Mouse (Mus musculus) midbrain, embryonic 15.5 days (tissue): ENCODE measurements at regions not wholly inside any gene's neighbourhood (a gene's known extent, or its start where the extent isn't known, plus 50 kb on each side); places are given as distances from the start of the nearest gene placed in this dataset.
A peak's percentile ranks its signal among the peaks of the same experiment; 100 is the strongest.

Source experiments
- ATAC-seq: fragments of 200-750 bp; cut with Nextera tagmentation; replicated peaks from 2 replicates; pipeline ENCODE4 v1.8.0; 2017; ENCODE audit warnings: moderate TSS enrichment
- H3K27ac ChIP-seq: fragments of 300-500 bp; sonication (generic); 2 replicates; pipeline ENCODE4 v1.5.1; 2015; ENCODE audit warnings: mild to moderate bottlenecking, inconsistent platforms
- H3K27me3 ChIP-seq: fragments of 300-500 bp; sonication (generic); replicated peaks from 2 replicates; pipeline ENCODE4 v1.6.1; 2015; ENCODE audit warnings: inconsistent platforms
- H3K36me3 ChIP-seq: fragments of 300-500 bp; sonication (generic); replicated peaks from 2 replicates; pipeline ENCODE4 v1.6.1; 2015; ENCODE audit warnings: inconsistent platforms
- H3K4me1 ChIP-seq: fragments of 300-500 bp; sonication (generic); 2 replicates; pipeline ENCODE4 v1.6.1; 2015; ENCODE audit warnings: inconsistent platforms
- H3K4me2 ChIP-seq: fragments of 300-500 bp; sonication (generic); 2 replicates; pipeline ENCODE4 v1.6.1; 2015; ENCODE audit warnings: inconsistent platforms, mild to moderate bottlenecking, moderate library complexity
- H3K4me3 ChIP-seq: fragments of 300-500 bp; sonication (generic); 2 replicates; pipeline ENCODE4 v1.5.1; 2015; ENCODE audit warnings: mild to moderate bottlenecking, inconsistent platforms
- H3K9ac ChIP-seq: fragments of 300-500 bp; sonication (generic); 2 replicates; pipeline ENCODE4 v1.6.1; 2015; ENCODE audit warnings: mild to moderate bottlenecking, inconsistent platforms
- H3K9me3 ChIP-seq: fragments of 300-500 bp; sonication (generic); 2 replicates; pipeline ENCODE4 v1.6.1; 2016; ENCODE audit warnings: inconsistent platforms
- WGBS: fragments of 180-500 bp; shearing (Covaris S2); methylation state at CpG from one replicate; pipeline ENCODE4 v1.1.7; 2015; ENCODE audit warnings: mixed read lengths; 5-methylcytosine and 5-hydroxymethylcytosine counted together

DNA sequence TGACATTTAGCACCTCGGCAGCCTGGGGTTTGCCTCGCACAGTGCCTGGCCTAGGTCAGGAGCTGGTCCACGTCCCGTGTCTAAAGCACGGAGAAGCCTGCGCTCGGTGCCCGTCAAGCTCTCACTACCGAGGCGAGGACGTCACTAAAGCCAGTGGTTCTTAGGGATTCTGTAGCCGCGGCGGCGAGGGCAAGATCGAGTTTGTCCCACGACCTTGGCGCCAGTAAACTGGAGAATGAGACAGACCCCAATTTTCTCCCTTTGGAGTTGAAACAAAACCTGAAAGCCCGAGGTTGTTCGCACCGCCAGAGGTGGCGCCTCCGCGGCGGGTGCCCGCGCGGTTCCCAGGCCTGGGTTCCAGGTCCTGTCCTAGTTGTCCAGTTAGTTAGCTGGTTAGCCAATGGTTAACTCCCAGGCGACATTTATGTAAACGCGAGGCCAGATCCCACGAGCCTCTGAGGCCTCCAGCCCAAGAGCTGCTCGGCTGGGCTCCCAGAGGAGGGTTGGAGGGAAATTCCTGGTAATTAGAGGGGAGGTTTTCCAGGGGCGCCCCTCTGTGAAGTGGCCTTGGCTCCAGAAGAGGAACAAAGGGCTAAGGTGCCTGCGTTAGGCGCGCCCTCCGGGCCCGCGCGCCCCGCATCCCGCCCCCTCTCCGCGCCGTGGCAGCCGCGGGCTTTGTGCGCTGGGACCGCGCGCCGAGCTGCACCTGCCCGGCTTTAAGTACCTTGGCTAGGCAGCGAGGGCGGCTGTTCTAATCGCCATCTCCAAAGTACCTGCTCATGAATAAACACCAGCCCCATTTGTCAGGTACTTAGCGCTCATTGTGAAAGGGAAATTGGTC lies 74.0 kb downstream of the Rhcg start:
- Histone ChIP-seq H3K27me3 (peaks cover 47% of the 10 kb centered on the region), H3K9me3 (no peaks in the 10 kb centered on the region), H3K4me1 (peaks cover 31% of the 10 kb centered on the region), H3K36me3 (no peaks in the 10 kb centered on the region), H3K9ac (peak overlapping the region; percentile 49), H3K27ac (peak overlapping the region; percentile 79), H3K4me3 (peak overlapping the region; percentile 33), H3K4me2 (peak overlapping the region; percentile 64)
- WGBS: under 1% methylated on average over 58 of the region's 58 CpGs
- peak; percentile 52; the same call in 1 of the 2 replicates for ATAC-seq

DNA sequence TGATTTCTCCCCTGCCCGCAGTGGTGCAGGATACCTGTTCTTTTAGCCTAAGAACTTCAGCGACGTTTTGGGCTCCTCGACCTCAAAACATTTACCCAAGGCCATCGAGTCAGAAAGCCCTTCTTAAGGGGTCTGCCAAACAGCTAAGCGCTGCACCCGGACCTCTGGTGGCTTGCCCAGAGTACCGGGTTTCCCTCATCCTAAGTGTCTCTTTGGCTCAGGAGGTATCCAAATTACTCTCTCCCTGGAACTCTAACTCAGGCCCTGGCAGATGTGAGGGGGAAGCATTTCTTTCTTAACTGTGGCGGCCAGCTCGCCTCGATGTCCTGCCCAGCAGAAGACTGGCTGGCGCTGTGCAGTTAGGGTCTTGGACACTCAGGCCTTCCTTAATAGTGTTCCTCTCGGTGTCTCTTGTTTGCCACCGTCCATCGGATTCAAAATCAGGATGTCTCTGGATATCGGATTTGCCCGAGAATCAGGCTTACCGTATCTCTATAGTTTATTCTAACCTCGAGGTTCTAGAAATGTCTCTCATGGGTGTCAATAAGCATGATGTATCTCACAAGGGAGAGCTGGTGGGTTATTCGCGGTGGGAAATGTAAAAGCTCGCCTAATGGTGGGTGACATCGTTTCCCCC lies 75.0 kb downstream of the Rhcg start:
- ATAC-seq: no peak
- H3K9ac ChIP-seq: no peak overlapping the region
- peaks cover 47% of the 10 kb centered on the region for H3K27me3 ChIP-seq
- peak overlapping the region; percentile 79; the same call in 1 of the 2 replicates for H3K27ac ChIP-seq
- WGBS: 9% methylated on average over 23 of the region's 23 CpGs
- peaks cover 31% of the 10 kb centered on the region for H3K4me1 ChIP-seq
- H3K36me3 ChIP-seq: no peaks in the 10 kb centered on the region
- H3K4me2 ChIP-seq: no peak overlapping the region
- H3K9me3 ChIP-seq: no peaks in the 10 kb centered on the region
- no peak overlapping the region for H3K4me3 ChIP-seq

DNA sequence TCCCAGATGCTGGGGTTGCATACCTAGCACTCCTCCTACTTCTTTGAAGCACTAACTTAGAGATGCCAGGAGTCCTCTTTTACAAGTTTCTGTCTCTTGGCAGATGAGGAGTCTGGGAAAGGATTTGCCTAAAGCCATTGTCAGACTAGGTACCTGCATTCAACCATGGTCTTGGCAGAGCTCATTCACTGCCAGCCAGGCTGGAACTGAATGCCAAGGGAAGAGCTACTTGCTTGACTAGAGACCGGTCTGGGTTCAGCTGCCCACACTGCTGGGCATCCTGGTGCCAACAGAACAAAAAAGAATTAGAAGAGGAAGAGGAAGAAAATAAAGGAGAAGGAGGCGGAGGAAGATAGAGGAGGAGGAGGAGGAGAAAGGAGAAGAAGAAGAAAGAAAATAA lies 74.1 kb upstream of the Polg start:
- Histone ChIP-seq H3K9me3 (no peaks in the 10 kb centered on the region), H3K9ac (no peak overlapping the region), H3K4me1 (peaks cover 38% of the 10 kb centered on the region), H3K27ac (no peak overlapping the region), H3K27me3 (peaks cover 33% of the 10 kb centered on the region), H3K4me3 (no peak overlapping the region), H3K4me2 (no peak overlapping the region), H3K36me3 (no peaks in the 10 kb centered on the region)
- ATAC-seq: no peak
- WGBS: 45% methylated on average over 2 of the region's 2 CpGs

DNA sequence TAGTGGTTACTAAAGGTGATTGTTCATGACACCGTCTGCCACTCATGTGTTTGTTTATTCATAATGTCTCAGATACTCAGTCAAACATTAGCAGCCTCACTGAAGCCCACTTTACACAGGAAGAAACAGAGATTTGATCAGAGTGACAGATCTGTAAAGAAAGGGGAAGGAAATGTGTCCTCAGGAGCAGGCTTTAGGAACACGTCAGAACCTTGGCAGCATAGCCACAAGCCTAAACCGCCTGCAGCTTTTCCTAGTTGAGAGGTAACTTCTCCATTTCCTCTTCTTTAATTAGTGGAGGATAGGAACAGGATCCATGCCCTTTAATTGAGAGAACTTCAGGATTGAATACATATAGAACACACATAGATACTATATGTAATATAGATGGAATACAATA lies 73.3 kb upstream of the Polg start:
- no peak overlapping the region for H3K9ac ChIP-seq
- no peaks in the 10 kb centered on the region for H3K36me3 ChIP-seq
- peaks cover 39% of the 10 kb centered on the region for H3K4me1 ChIP-seq
- 23% methylated on average over 3 of the region's 3 CpGs for WGBS
- H3K27ac ChIP-seq: no peak overlapping the region
- H3K4me2 ChIP-seq: no peak overlapping the region
- peaks cover 29% of the 10 kb centered on the region for H3K27me3 ChIP-seq
- H3K4me3 ChIP-seq: no peak overlapping the region
- no peak for ATAC-seq
- H3K9me3 ChIP-seq: no peaks in the 10 kb centered on the region

DNA sequence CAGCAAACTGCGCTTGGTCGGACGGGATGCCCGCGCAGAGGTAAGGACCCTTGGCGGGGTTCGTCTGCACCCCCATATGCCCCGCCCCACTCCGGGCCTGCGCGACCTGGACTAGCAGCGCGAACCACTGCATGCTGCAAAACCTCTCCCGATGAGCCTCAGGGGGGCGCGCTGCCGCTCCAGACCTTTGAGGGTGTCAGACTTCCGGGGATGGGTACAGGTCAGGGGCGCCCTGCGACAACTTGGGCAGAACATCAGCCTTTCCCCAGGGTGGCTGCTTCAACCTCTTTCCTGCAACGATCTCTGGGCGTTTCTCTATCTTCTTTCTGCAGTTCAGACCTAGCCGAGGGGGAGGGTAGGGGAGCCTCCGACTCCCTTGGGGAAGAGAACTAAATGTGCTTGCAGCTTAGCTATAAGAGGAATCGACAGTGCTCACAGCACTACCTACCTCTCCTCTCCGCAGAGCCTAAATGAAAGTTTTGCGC lies 70.0 kb upstream of the Polg start:
- under 1% methylated on average over 27 of the region's 27 CpGs for WGBS
- peak; percentile 76 for ATAC-seq
- H3K9me3 ChIP-seq: no peaks in the 10 kb centered on the region
- H3K27me3 ChIP-seq: peaks cover 38% of the 10 kb centered on the region
- no peaks in the 10 kb centered on the region for H3K36me3 ChIP-seq
- H3K27ac ChIP-seq: peak overlapping the region; percentile 84
- H3K4me1 ChIP-seq: peaks cover 40% of the 10 kb centered on the region
- H3K4me3 ChIP-seq: peak overlapping the region; percentile 43
- H3K9ac ChIP-seq: peak overlapping the region; percentile 46
- peak overlapping the region; percentile 78 for H3K4me2 ChIP-seq

DNA sequence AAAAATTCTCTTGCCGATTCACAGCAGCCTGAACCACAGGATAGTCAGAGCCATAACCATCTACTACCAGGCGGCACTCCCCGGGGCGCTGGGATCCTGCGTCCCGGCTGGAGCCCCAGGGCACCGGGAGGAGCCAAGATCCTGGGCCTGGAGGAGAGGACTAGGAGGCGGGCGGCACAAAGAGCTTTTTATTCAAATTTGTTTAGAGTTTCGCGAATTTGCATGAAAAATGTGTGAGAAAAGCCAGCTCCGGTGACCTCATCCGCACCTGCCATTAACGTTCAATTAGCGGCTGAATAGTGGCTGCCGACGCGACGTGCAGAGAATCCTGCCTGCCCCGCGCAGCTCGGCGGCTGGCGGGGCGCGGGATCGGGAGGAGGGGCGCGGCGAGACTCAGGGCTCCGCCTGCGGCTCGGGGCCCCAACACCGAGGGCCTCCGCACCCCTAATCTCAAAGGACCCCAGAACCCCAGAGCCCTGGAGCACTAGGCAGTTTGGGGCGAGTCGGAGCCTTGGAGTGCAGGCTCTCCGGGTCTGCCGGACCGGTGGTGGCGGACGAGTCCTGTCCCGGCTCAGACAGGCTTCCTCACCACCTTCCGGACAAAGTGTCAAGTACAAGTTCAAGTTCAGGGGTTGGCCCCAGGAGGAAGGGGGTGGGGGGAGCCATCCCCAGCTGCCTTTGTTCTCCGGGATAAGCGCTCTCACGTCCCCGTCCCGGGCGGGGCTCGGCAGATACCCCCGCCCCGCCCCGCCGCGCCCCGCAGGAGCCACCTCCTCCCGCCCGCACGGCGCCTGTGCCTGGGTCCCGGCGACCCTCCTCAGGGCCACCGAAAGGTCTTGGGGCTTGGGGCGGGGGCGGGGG lies 69.3 kb upstream of the Polg start:
- Histone ChIP-seq H3K4me1 (peaks cover 42% of the 10 kb centered on the region), H3K27me3 (peaks cover 33% of the 10 kb centered on the region)
- WGBS: under 1% methylated on average over 65 of the region's 66 CpGs

DNA sequence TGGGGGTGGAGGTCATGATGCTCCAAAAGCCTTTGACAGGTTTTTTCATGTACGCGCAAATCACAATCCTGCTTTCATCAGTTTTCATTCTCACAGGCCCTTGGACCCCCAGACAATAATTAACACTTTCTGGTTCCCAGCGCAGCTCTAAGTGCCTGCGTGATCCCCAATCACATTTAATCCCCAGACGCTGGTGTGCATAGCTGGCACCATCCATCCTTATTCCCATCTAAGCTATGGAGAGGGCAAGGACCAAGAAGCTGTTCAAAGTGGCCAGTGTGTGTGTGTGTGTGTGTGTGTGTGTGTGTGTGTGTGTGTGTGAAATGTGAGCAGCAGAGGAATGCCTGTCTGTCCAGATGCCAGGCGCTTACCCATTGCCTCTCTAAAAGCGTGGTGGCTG lies 68.7 kb upstream of the Polg start:
- WGBS: 5% methylated on average over 7 of the region's 7 CpGs
- Histone ChIP-seq H3K36me3 (no peaks in the 10 kb centered on the region), H3K9ac (0 out of 2 replicates have a peak overlapping the region, but pooled peaks have one; percentile 46), H3K4me3 (peak overlapping the region; percentile 43; the same call in 1 of the 2 replicates), H3K27ac (peak overlapping the region; percentile 84), H3K4me2 (peak overlapping the region; percentile 78), H3K9me3 (no peaks in the 10 kb centered on the region), H3K4me1 (peaks cover 42% of the 10 kb centered on the region), H3K27me3 (peaks cover 28% of the 10 kb centered on the region)
- ATAC-seq: peak; percentile 48

More for the DNA sequence above, 69.3 kb upstream of the Polg start:
- H3K9ac ChIP-seq: peak overlapping the region; percentile 46
- peak; percentile 65 for ATAC-seq
- H3K27ac ChIP-seq: peak overlapping the region; percentile 84
- peak overlapping the region; percentile 78 for H3K4me2 ChIP-seq
- no peaks in the 10 kb centered on the region for H3K36me3 ChIP-seq
- H3K4me3 ChIP-seq: peak overlapping the region; percentile 43
- no peaks in the 10 kb centered on the region for H3K9me3 ChIP-seq

DNA sequence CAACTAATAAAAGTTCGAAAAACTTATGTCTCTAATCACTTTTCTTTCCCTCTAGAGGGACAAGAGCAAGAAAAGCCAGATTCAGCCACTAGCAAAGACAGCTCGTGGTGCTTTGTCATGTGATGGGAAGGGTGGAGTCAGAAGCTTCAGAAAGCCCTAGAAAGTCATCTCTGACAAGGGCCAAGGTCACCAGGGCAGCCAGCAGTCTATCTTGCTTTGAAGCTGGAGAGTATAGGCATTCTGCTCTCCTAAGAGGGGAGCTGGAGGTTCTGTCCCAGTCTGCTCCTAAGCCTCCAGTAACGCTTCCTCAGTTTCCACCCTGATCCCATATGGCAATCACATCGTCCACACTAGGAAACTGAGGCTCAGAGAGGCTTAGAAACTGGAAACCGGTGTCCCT lies 68.2 kb upstream of the Polg start:
- no peak overlapping the region for H3K9ac ChIP-seq

DNA sequence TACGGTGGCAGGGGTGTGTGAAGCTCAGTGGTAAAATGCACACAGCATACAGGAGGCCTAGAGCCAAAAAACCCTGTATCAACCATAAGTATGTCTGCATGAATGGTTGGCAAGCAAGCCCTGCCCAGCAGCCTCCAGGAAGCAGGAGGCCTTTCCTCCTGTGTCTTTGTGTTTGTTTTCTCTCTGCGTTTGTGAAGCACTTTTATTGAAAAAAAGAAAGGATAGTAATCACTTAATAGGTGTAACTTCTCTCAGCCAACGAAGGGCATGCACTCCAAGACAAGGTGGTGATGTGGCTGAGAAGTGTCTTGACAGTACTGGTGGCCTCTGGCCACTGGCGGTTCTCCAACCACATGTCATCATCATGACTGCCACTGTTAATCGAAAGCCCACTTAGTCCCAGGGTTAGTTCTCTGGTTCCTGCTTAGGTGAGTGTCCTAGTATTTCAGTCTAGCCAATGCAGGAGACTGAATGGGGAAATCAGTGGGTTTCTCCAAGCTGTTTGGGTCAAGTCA lies 66.5 kb upstream of the Polg start:
- 53% methylated on average over 5 of the region's 5 CpGs for WGBS
- H3K4me3 ChIP-seq: no peak overlapping the region
- H3K36me3 ChIP-seq: no peaks in the 10 kb centered on the region
- H3K27me3 ChIP-seq: peaks cover 20% of the 10 kb centered on the region
- peak overlapping the region; percentile 84 for H3K27ac ChIP-seq
- H3K9me3 ChIP-seq: no peaks in the 10 kb centered on the region
- no peak for ATAC-seq
- H3K9ac ChIP-seq: no peak overlapping the region
- peaks cover 51% of the 10 kb centered on the region for H3K4me1 ChIP-seq
- no peak overlapping the region for H3K4me2 ChIP-seq

More for the DNA sequence above, 68.2 kb upstream of the Polg start:
- no peaks in the 10 kb centered on the region for H3K9me3 ChIP-seq
- H3K27ac ChIP-seq: peak overlapping the region; percentile 84
- H3K36me3 ChIP-seq: no peaks in the 10 kb centered on the region
- H3K4me1 ChIP-seq: peaks cover 44% of the 10 kb centered on the region
- no peak for ATAC-seq
- peaks cover 26% of the 10 kb centered on the region for H3K27me3 ChIP-seq
- H3K4me2 ChIP-seq: no peak overlapping the region; the same call in 1 of the 2 replicates
- no peak overlapping the region for H3K4me3 ChIP-seq
- WGBS: 24% methylated on average over 5 of the region's 5 CpGs

DNA sequence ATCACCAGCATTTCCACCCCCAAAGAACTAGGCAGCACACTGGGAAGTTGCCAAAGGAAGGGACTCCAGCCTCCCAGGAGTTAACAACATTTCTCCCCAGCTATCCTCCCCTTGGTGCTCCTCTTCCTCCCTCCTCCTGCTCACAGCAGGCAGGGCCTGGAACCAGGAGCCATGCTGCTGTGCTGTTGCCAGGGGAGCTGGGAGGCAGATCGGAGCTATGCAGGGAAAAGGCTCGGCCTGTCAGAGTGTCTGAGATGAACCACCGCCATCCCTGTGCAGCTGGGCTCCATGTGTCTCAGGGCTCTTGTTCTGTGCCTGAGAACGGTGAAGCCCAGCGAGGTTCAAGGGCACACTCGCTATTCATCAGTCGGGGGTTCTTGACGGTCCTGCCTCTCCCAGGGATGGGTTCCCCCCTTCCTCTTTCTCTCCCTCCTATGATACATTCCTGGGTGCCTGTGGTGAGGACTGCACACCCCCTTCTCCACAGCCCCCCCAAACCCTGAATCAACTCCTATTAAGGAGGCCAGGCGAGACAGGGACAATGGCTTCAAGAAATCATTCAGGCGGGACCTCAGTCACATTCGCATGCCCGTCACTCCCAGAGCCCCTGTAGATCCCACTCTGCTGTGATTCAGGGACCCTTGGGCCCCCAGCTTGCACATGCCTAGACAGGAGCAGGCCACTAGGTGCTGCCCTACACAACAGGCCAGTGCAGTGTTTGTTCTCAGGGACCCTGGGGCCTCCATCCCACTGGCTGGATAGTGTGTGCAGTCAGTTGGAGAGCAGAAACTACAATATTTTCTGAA lies 65.6 kb upstream of the Polg start:
- H3K27ac ChIP-seq: peak overlapping the region; percentile 84
- H3K36me3 ChIP-seq: no peaks in the 10 kb centered on the region
- H3K4me2 ChIP-seq: no peak overlapping the region
- no peak overlapping the region for H3K9ac ChIP-seq
- ATAC-seq: peak; percentile 55
- H3K4me3 ChIP-seq: no peak overlapping the region
- 10% methylated on average over 12 of the region's 12 CpGs for WGBS
- H3K4me1 ChIP-seq: peaks cover 55% of the 10 kb centered on the region
- H3K9me3 ChIP-seq: no peaks in the 10 kb centered on the region
- H3K27me3 ChIP-seq: peaks cover 16% of the 10 kb centered on the region; the same call in 1 of the 2 replicates

DNA sequence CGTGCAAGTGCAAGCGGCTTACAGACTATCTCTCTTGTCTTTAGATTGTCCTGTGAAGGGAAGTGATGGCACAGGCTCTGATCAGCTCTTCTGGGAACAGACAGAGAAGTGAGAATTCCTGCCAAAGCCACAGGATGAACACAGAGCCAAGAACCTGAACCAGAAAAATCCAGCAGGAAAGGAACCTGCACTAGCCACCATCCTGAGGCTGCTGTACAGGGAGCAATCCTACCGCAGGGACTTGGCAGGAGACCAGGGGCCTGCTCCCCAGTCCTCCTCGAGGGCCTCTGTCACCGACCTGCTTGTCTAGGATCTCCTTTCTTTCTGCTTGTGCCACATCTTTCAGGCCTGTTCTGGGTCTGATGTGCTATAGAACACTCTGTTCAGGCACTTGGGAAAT lies 65.0 kb upstream of the Polg start:
- Histone ChIP-seq H3K4me1 (peaks cover 54% of the 10 kb centered on the region), H3K9me3 (no peaks in the 10 kb centered on the region), H3K27me3 (peaks cover 13% of the 10 kb centered on the region; the same call in 1 of the 2 replicates), H3K36me3 (no peaks in the 10 kb centered on the region), H3K4me2 (no peak overlapping the region), H3K9ac (no peak overlapping the region), H3K27ac (peak overlapping the region; percentile 84), H3K4me3 (no peak overlapping the region)
- ATAC-seq: no peak
- WGBS: 20% methylated on average over 5 of the region's 5 CpGs
